Mouse (Mus musculus): ENCODE measurements around the gene Scamp2.

DNA sequence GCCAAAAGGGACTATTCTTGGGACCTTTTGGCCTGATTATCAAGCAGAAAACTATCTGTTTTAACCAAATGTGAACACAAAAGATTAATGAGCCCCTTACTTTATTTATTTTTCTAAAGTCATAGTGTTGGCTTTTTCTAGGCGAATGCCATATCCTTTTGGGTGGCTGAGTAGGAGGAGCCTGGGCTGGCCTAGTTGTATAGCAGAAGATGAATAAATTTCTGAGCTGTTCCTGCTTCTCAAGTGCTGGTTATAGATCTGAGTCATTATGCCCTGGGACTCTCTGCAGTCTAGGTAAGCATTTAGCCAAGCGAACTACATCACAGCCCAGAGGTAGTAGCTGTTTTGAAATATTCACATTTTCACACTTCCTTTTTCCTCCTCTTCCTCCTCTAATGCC, 35.2 kb upstream of the Scamp2 start:
- TF ChIP-seq CTCF (IDR thresholded peaks at IDR 0.05; ENCODE audit: low read depth): no peak
- no peak for TF ChIP-seq EP300 (IDR thresholded peaks at IDR 0.05; ENCODE audit: low read depth)

Data from liver, embryonic 14.5 days (tissue).